Mouse (Mus musculus) fibroblast of lung, adult 2 months (primary cell): ENCODE measurements around the gene Col18a1.
"Not testable (repeated sequence)": the region's sequence is repeated elsewhere in the genome, so short reads cannot be mapped to it uniquely, and the experiment has no call there.

Experiments used
- DNase-seq: peaks from one replicate; pipeline ENCODE4 v3.0.0-alpha.2; 2011; ENCODE audit warnings: low read depth

Col18a1 gene

DNA sequence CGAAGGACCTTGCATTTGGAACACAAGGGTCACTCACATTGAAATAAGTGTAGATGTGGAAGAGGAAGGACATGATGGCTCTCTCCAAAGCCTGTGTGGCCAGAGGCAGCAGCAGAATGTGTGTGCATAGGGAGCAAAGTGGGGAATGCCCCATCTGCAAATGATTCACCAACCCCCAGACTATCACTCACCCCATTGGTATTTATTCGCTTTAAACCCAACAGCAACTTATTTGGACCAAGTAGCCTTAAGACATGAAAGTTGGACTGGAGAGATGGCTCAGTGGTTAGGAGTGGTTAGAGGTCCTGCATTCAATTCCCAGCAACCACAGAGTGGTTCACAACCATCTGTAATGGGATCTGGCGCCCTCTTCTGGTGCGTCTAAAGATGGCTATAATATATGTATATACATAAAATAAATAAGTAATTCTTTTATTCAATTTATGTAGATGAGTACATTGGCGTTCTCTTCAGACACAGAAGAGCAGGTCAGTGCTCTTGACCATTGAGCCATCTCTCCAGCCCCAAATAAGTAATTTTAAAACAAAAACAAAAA is 31.0 kb downstream of the Col18a1 start:
- DNase-seq: no peak

DNA sequence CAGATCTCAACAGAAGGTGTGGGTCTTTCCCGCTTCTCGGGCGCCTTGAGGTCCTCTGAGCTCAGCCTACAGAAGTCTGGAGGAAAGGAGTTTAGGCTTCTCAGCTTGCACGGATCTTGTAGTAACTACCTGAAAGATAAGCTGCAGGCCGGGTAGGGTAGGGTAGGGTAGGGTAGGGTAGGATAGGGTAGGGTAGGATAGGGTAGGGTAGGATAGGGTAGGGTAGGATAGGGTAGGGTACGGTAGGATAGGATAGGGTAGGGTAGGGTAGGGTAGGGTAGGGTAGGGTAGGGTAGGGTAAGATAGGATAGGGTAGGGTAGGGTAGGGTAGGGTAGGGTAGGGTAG is 31.6 kb downstream of the Col18a1 start:
- not testable (repeated sequence) for DNase-seq

DNA sequence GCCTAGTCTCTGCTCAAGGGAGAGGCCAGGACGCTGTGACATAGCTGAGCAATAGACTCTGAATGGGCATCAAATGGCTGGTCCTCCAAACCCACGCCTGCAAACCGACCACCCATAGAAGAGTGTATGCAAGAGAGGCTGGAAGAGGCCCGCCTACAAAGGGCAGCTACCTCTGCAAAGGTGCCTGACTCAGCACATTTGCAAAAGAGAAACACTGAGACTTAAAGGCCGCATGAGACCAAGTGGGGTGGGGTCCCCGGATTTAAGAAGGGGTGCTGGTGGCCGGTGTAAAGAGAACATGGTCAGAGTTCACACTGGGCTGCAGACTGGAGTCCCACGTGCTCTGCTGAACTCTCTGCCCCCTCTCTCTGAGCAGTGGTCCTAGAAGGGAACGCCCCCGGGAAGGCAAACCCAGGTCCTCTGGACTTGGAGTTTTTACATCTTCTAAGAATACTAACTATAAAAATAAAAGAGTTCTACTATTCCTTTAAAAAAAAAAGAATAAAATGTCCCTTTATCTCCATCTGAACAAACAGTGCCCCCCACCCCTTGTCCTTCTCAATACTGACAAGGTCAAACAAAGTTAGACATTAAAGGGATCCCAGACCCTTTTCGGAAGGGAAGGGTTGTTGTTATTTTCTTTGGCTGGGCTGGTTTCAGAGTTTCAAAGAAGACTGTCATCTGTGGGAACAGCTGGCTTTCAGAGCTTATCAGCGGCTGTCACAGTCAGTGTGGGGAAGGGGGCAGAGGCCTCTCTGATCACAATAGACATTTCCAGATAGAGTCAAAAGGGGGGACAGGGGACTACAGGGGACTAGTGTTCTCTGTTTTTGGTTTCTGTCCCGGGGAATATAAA is 32.2 kb downstream of the Col18a1 start:
- DNase-seq: no peak

GRCm38 (mm10) chr10:77132118-77132517 is 34.2 kb downstream of the Col18a1 start:
- DNase-seq: no peak

DNA sequence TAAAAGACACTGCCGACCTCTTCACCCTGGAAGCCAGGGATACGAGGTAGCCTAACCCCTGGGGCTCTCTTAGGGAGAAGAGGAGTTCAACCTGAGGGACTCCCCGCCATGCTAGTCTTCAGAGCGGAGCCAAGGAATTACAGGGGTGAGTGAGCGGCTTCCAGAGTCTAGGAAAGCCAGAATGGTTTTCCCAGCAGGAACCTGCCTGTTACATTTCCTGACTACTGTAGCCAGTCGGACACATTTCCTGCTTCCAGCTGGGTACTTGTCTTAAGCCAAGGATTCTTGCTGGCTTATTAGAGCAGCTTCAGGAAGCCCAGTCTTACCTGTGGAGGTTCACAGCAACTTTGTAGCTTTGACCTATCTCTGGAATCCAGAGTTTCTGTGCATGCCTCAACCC is 34.8 kb downstream of the Col18a1 start:
- no peak for DNase-seq

- peak; percentile 98 for DNase-seq
Observed at GRCm38 (mm10) chr10:77130561-77131240, 35.6 kb downstream of the Col18a1 start.

GRCm38 (mm10) chr10:77129637-77130410 is 36.5 kb downstream of the Col18a1 start:
- DNase-seq: no peak

- DNase-seq: no peak
Observed at GRCm38 (mm10) chr10:77127926-77128325, 38.4 kb downstream of the Col18a1 start.

DNA sequence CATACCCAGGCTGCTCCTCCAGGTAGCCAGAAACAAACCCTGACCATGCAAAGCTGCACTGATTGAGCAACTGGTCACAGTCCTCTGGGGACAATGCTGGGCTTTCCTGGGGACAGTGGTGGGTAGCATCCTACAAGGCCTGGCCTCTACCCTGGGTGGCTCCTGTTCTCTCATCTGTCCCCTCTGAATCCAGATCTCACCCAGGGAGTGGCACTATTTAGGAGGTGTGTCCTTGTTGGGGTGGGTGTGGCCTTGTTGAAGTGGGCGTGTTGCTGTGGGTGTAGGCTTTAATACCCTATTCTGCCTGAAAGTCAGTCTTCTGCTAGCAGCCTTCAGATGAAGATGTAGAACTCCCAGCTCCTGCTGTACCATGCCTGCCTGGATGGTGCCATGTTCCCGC is 39.8 kb downstream of the Col18a1 start:
- DNase-seq: no peak

- DNase-seq: no peak
Observed at GRCm38 (mm10) chr10:77125078-77125731, 41.1 kb downstream of the Col18a1 start.

DNA sequence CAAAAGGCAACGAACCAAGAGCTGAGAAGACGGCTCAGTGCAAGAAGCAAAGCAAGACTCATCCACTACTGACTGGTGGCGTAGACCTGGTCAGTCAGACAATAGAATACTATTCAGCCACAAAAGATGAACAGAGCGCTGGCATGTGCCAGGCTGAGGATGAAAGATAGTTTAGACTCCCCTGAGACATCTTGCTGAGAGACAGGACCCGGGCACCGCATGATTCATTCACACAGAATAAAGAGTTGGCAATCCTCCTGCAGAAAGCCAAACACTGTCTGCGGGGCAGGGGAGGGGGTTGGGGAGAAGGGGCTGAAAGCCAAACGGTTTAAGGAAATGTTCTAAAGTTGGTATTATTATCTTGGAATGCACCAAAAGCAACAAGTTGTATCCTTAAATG is 42.4 kb downstream of the Col18a1 start:
- DNase-seq: no peak

GRCm38 (mm10) chr10:77121287-77122022 is 44.9 kb downstream of the Col18a1 start:
- no peak for DNase-seq

- DNase-seq: no peak
Observed at GRCm38 (mm10) chr10:77120501-77120900, 45.8 kb downstream of the Col18a1 start.

DNA sequence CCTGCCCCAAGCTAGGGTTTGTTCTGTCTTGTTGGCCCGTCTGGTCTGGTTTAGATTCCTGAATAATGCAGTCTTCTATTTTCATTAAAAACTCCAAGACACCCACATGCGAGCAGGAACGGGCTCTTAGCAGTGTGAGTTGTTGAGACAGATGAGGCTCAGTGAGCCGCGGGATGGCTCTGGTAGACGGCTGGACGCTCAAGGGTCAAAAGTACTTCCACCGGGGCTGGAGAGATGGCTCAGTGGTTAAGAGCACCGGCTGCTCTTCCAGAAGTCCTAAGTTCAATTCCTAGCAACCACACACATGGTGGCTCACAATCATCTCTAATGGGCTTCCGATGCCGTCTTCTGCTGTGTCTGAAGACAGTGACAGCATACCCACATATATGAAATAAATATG is 46.9 kb downstream of the Col18a1 start:
- no peak for DNase-seq

DNA sequence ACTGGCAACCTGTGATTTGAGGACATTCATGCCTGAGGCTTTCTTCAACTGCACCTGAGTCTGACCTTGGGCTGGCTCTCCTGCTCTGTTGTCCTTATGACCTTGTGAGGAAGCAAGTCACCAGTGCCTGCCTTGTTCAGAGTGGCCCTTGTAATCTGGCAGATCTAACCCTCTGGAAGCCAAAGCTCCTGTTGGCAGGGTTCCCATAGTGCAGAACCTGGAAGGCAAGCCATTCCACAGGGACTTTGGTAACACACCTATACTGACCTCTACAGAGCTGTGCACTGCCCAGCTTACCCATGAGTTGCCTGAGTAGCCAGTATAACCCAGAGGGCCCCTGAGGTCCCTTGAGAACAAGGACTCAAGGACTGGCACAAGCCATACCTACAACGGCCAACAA is 48.0 kb downstream of the Col18a1 start:
- no peak for DNase-seq

GRCm38 (mm10) chr10:77116537-77117455 is 49.6 kb downstream of the Col18a1 start:
- no peak for DNase-seq

DNA sequence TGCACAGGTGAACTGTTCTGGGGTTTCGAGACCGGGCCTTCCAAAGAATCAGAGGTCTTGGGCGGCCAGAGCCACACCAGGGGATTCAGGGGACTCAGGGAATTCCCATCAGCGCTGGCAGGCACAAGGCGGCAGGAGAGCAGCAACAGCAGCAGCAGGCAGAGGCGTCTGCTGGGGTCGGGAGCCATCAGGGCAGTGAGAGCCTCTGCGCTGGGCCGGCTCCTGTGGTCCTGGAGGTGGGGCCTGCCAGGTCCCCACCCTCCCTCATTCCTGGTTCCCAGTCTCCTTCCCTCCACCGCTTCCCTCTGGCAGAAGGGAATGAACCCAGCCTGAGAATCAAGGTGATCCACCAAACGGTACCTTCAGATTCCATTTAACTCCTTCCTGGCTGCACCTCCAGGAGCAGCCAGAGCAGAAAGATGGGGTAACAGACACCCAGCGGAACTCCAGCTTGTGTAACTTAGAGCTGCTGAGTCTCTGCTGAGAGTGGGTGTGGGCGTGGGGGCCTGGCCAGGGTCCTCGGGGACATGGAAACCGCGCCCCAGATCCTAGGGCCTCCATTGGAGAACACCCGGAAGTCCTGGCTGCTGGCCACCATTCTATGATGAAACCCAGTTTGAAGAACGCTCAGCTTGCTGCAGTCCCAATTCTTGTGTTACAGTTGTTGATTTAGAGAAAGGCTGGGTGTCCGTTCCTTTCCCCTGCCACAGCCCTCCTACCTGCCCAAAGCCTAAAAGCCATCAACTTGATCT is 52.7 kb downstream of the Col18a1 start:
- DNase-seq: peak; percentile 29

- DNase-seq: no peak
Observed at GRCm38 (mm10) chr10:77111550-77112249, 54.6 kb downstream of the Col18a1 start.

DNA sequence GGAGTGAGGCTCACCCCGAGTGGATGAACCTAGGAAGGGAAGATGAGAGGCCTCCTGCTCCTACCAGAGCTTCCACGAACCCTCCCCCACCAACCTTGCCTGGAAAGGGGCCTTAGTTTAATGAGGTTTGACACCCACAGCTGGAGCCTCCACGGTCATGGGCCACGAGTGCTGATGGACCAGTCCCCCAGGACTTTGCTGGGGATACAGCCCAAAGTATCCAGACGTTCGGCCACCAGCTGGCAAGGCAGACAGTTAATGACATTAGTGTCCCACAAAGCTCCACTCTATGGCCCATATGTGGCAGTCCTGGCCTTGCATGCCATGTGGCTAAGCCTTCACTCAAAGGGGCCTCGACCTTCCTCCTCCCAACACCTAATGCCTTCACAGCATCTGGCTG is 55.5 kb downstream of the Col18a1 start:
- DNase-seq: no peak
